Mouse (Mus musculus) brain, embryonic 14.5 days (tissue): ENCODE results near the gene Hist1h1a. TPM values are rescaled to one million over a fixed set of nuclear protein-coding genes. Genes with fewer than 3 reads are reported as not detected.

ENCODE experiments used
- DNase-seq: peaks from one replicate; pipeline ENCODE4 v3.0.0-alpha.2; 2011; ENCODE audit warnings: low read depth
- CTCF ChIP-seq: fragments of 200-500 bp; IDR thresholded peaks from 2 replicates; pipeline ENCODE4 v1.5.1; 2012; ENCODE audit warnings: inconsistent platforms, mild to moderate bottlenecking, moderate library complexity, borderline replicate concordance; ENCODE audit not compliant: insufficient read depth, insufficient read length; ENCODE audit errors: extremely low read depth
- POLR2A ChIP-seq: fragments of 200-500 bp; IDR thresholded peaks from 2 replicates; pipeline ENCODE4 v1.6.1; 2012; ENCODE audit warnings: mild to moderate bottlenecking, inconsistent platforms, borderline replicate concordance; ENCODE audit not compliant: poor library complexity, insufficient read depth, insufficient read length, severe bottlenecking; ENCODE audit errors: extremely low read depth
- polyA plus RNA-seq: library from polyadenylated mRNA; depleted of rRNA; stranded (reverse); fragments of >200 nt; gene quantifications from 2 replicates; pipeline ENCODE4 v1.2.3, GENCODE M21; 2012

The Hist1h1a gene
- polyA plus RNA-seq, 1 experiment, result 3.8 TPM

DNA sequence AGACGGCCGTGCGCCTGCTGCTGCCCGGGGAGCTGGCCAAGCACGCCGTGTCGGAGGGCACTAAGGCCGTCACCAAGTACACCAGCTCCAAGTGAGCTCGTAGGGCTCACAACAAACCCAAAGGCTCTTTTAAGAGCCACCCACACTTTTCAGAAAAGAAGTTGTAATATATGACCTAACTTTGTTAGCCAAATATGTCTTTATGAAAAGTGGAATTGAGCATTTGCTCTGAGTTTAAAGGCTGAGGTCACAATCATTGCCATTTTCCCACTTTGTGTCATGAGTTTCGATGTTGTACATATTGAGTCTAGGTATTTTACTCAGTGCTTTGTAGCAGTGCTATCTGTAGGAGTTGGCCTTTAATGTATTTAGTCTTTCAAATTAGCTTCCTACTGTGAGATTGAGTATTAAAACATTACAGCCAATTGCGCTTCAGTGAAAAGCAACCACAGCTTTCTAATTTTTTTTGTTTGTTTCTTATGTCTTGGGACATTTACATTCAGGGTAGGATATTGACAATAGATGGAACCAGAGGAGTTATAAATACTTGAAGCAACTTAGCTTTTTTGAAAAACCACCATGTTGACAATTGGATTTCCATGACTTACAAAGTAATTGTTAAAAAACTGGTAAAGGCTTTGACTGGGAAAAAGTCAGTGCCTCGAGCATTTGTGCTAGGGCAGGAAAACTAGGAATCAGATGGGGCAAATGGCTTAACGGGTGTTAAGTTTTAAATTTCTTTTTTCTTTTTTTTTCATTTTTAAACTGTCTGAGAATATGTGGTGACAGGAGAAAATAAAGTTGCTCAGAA, 16.2 kb upstream of the Hist1h1a start:
- no peak for TF ChIP-seq CTCF
- TF ChIP-seq POLR2A, result no peak
- DNase-seq, result no peak

DNA sequence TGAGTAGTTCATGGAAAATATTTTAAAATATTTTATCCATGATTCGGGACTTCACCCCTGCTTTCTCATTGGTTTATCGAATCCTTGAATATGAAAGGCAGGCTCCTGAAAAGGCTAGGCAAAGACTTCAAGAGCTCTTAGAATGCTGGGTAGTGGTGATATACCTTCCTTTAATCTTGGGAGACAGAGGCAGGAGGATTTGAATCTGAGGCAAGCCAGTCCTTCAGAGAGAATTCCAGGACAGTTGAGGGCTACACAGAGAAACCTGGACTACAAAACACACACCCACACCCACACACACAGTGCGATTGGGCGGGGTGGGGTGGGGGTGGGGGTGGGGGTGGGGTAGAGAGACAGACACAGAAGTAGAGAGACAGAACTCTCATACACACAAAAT, 15.6 kb upstream of the Hist1h1a start:
- TF ChIP-seq CTCF (no peak), POLR2A (no peak)
- no peak for DNase-seq

GRCm38 (mm10) chr13:23749563-23750121, 13.8 kb upstream of the Hist1h1a start:
- no peak for TF ChIP-seq CTCF
- TF ChIP-seq POLR2A, result no peak
- DNase-seq, result no peak

- TF ChIP-seq POLR2A, result peak; percentile 11; the same call in 1 of the 2 replicates
- DNase-seq, result peak; percentile 93
These were observed 12.5 kb upstream of the Hist1h1a start, which contains the start of gene Hist1h2ab for GRCm38 (mm10) chr13:23750839-23751477. Gene Hist1h2ab (plus strand): TSS chr13:23751126.

DNA sequence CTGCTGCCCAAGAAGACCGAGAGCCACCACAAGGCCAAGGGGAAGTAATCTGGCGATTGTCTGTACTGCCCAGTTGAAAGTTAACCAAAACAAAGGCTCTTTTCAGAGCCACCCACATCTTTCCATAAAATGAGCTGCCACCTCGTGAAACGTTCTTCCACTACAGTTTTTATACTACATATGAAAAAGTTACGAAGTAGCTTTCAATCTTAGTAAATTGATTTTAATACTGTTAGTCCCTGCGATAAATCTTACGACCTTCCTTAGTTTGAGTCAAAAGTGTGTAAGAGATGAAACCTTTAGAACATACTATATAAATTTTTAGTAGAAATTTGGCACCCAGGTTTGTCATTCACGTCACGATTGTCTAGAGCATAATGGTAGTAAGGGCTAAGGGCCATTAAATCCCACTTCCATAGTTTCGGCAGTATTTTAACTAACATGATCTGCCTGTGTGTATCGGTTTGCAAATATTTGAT, 11.9 kb upstream of the Hist1h1a start:
- TF ChIP-seq CTCF (no peak), POLR2A (no peak)
- peak; percentile 58 for DNase-seq

- peak; percentile 98 for DNase-seq
- 0 out of 2 replicates have a peak, but pooled peaks have one; percentile 17 for TF ChIP-seq POLR2A
These were observed 11.3 kb upstream of the Hist1h1a start, which contains the start of gene Hist1h3b for GRCm38 (mm10) chr13:23752067-23752741. Gene Hist1h3b (plus strand): TSS chr13:23752267.

DNA sequence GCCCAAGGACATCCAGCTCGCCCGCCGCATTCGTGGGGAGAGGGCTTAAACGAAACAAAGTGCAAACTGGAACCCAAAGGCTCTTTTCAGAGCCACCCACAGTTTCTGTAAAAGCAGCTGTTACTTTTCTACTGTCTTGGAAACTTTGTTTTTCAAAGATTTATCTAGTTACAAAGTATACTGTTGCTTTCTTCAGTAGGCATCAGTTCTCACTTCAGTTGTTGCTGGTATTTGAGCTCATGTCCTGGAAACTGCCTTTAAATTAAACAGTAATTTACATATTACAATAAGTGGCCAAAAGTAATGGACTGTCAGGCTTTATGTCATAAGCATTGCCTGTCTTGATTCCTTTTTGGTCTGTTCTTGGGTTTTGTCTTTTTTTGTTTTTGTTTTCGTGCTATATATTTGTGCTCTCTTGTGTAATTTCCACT, 10.7 kb upstream of the Hist1h1a start:
- no peak for TF ChIP-seq CTCF
- no peak for TF ChIP-seq POLR2A
- DNase-seq, result no peak

DNA sequence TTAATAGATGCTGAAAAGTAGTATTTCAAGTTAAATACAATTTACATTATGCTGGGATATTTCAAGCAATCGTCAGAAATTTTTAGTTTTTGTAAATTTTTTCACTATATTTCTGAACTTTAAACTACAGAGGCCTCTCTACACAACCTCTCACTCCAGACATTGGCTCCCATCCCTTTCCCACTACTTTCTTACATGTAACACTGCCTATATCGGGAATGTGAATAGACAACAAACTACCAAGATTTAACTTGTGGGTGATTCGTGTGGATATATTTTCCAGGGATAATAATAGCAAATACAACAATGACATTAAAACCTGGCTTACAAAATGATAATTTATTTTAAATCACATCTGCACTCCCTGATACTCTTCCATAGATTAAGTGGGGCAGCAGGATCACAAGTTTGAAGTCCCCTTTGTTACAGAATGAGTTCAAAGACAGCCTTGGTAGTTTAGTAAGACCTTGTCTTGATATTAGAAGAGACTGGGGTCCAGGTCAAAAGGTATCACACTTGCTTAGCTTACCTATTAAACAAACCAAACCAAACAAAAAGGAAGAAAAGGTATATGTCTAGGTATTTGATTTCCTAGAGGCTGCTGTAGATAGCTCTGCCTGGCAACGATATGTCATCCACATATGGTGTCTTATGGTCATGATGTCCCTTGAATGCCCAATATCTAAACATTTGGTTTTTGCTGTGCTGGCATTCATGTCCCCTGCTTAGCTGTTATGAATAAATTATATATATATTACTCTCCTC, 10.0 kb upstream of the Hist1h1a start:
- TF ChIP-seq CTCF (no peak), POLR2A (no peak)
- DNase-seq, result no peak

DNA sequence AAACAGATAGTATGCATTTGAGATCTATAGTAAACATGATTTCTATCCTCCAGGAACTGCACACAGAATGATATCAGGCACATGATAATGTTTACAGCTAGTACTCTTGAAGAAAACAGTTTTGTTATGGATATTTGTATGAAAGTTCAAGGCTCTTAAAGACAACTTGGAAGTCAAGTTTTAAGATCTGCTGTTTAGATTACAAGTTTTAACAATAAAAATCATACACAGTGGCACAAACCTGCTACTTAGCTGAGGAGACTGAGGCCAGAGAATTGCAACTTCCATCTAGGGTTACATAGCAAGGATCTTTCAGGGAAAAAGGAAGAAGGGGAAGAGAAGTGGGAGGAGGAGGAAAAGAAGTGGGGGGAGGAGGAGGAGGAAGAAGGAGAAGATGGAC, 8.5 kb upstream of the Hist1h1a start:
- DNase-seq, result no peak
- TF ChIP-seq POLR2A, result no peak
- TF ChIP-seq CTCF, result no peak

GRCm38 (mm10) chr13:23756790-23757189, 6.7 kb upstream of the Hist1h1a start, which contains the start of gene Hist1h4b:
Gene Hist1h4b (plus strand): TSS chr13:23757013.
- DNase-seq, result peak; percentile 98
- TF ChIP-seq CTCF, result no peak
- TF ChIP-seq POLR2A, result peak; percentile 35; the same call in 1 of the 2 replicates

DNA sequence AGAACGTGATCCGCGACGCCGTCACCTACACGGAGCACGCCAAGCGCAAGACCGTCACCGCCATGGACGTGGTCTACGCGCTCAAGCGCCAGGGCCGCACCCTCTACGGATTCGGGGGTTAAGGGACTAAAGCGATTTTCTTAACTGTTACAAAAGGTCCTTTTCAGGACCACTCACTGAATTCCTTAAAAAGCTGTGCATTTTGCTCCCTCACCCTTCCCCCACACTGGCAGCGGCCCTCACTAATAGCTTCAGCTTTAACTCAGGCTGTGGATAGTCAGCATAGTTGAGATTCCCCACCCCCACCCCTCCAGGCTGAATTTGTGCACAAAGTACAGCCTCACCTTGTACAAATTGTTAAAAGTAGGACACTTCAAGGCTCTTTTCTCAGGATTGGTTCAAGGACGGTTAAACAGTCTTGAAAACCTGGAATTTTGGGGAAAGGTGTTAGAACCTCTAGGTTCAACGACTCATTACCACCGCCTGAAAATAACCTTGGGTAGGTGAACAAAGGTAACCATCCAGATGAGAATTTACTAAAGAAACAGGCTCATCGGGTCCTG, 6.2 kb upstream of the Hist1h1a start:
- no peak for TF ChIP-seq POLR2A
- no peak for TF ChIP-seq CTCF
- DNase-seq, result peak; percentile 58
